Mouse (Mus musculus) ovary, postnatal 14 days (tissue): ENCODE results near the gene Carmil1.

Source experiments
- DNase-seq: peaks from one replicate; pipeline ENCODE4 v3.0.0; 2022; ENCODE audit warnings: low spot score

The Carmil1 gene

GRCm38 (mm10) chr13:24280439-24281431 is at the start of gene Carmil1:
Carmil1 (minus strand) TSS chr13:24280795.
- peak; percentile 71 for DNase-seq

- DNase-seq: no peak
Observed at GRCm38 (mm10) chr13:24330128-24330527, 49.5 kb upstream of the Carmil1 start.

GRCm38 (mm10) chr13:24328036-24328817 is 47.6 kb upstream of the Carmil1 start:
- no peak for DNase-seq

GRCm38 (mm10) chr13:24327201-24327600 is 46.6 kb upstream of the Carmil1 start, which contains the start of gene Cmah:
Cmah (plus strand) TSS chr13:24327404.
- no peak for DNase-seq

GRCm38 (mm10) chr13:24321313-24321712 is 40.7 kb upstream of the Carmil1 start:
- no peak for DNase-seq

- DNase-seq: peak; percentile 19
Observed at GRCm38 (mm10) chr13:24318618-24319017, 38.0 kb upstream of the Carmil1 start.

GRCm38 (mm10) chr13:24316563-24316962 is 36.0 kb upstream of the Carmil1 start:
- no peak for DNase-seq

GRCm38 (mm10) chr13:24311011-24311940 is 30.7 kb upstream of the Carmil1 start:
- DNase-seq: no peak

GRCm38 (mm10) chr13:24306248-24306647 is 25.7 kb upstream of the Carmil1 start:
- no peak for DNase-seq

- DNase-seq: no peak
Observed at GRCm38 (mm10) chr13:24305486-24305885, 24.9 kb upstream of the Carmil1 start.

- DNase-seq: peak; percentile 39
Observed at GRCm38 (mm10) chr13:24297252-24297651, 16.7 kb upstream of the Carmil1 start.

GRCm38 (mm10) chr13:24287381-24287780 is 6.8 kb upstream of the Carmil1 start:
- no peak for DNase-seq

GRCm38 (mm10) chr13:24279762-24280438 is 695 bp downstream of the Carmil1 start:
- DNase-seq: no peak

- DNase-seq: no peak
Observed at GRCm38 (mm10) chr13:24279407-24279761, 1.2 kb downstream of the Carmil1 start.

GRCm38 (mm10) chr13:24272740-24273377 is 7.7 kb downstream of the Carmil1 start:
- no peak for DNase-seq

GRCm38 (mm10) chr13:24269100-24269465 is 11.5 kb downstream of the Carmil1 start:
- DNase-seq: no peak

GRCm38 (mm10) chr13:24268355-24269099 is 12.1 kb downstream of the Carmil1 start:
- no peak for DNase-seq

- DNase-seq: no peak
Observed at GRCm38 (mm10) chr13:24264760-24265159, 15.8 kb downstream of the Carmil1 start.

- no peak for DNase-seq
Observed at GRCm38 (mm10) chr13:24263560-24263959, 17.0 kb downstream of the Carmil1 start.
